Mouse (Mus musculus) adrenal gland, postnatal 36 days (tissue): ENCODE data around the gene Kpna1. TPM values are rescaled to one million over a fixed set of nuclear protein-coding genes. Genes with fewer than 3 reads are reported as not detected.
"Not testable (repeated sequence)": the region's sequence is repeated elsewhere in the genome, so short reads cannot be mapped to it uniquely, and the experiment has no call there.

Experiments
- DNase-seq, 2 experiments: peaks; one replicate each; pipeline ENCODE4 v3.0.0; 2021; ENCODE audit warnings: mixed read lengths in 1 of 2
- long read RNA-seq, 2 experiments: library from polyadenylated mRNA; stranded (forward); transcript quantifications; one replicate each; pipeline ENCODE4 v2.0.0; 2021; ENCODE audit warnings: borderline sequencing depth in 2 of 2
- total RNA-seq, 2 experiments: library from RNA; stranded (reverse); gene quantifications; 2 replicates each; pipeline ENCODE4 v1.2.3; 2021

The Kpna1 gene
- total RNA-seq: 10 to 100 TPM; 70.0 to 85.0 TPM
- long read RNA-seq, experiment 1, full-length matches to known transcripts: 18 of 22 reads
- long read RNA-seq, experiment 1, partial matches to known transcripts: 1 of 22 reads
- long read RNA-seq, experiment 1, other reads (novel, unspliced or antisense): 3 of 22 reads
- long read RNA-seq, experiment 2, full-length matches to known transcripts: 11 of 15 reads
- long read RNA-seq, experiment 2, partial matches to known transcripts: 1 of 15 reads
- long read RNA-seq, experiment 2, other reads (novel, unspliced or antisense): 3 of 15 reads

GRCm38 (mm10) chr16:35978450-35978849 is at the start of gene Kpna1:
TSS of gene Kpna1 (plus strand) at chr16:35978750.
- DNase-seq: not testable (repeated sequence)

GRCm38 (mm10) chr16:35932179-35933055 is 46.1 kb upstream of the Kpna1 start:
- DNase-seq: peak; percentile 31 to 37

- no peak for DNase-seq
These were observed 45.4 kb upstream of the Kpna1 start for GRCm38 (mm10) chr16:35933181-35933580.

GRCm38 (mm10) chr16:35938211-35939151 is 40.1 kb upstream of the Kpna1 start, which contains the start of the genes Parp9 and Dtx3l:
TSS of gene Parp9 (plus strand) at chr16:35938470.
TSS of gene Dtx3l (minus strand) at chr16:35939151.
- peak; percentile 67 to 75 for DNase-seq

GRCm38 (mm10) chr16:35939261-35939660 is 39.3 kb upstream of the Kpna1 start:
- peak; percentile 3 to 13 for DNase-seq

GRCm38 (mm10) chr16:35939690-35940089 is 38.9 kb upstream of the Kpna1 start:
- peak; percentile 87 to 91 for DNase-seq

- peak; percentile 6 to 50 for DNase-seq
These were observed 37.2 kb upstream of the Kpna1 start for GRCm38 (mm10) chr16:35941382-35941781.

GRCm38 (mm10) chr16:35949264-35949663 is 29.3 kb upstream of the Kpna1 start:
- peak in 1 of 2 experiments; percentile 7 for DNase-seq

- DNase-seq: no peak
These were observed 27.3 kb upstream of the Kpna1 start for GRCm38 (mm10) chr16:35951216-35951615.

GRCm38 (mm10) chr16:35952628-35953130 is 25.9 kb upstream of the Kpna1 start:
- no peak for DNase-seq

GRCm38 (mm10) chr16:35965991-35966390 is 12.6 kb upstream of the Kpna1 start:
- not testable (repeated sequence) for DNase-seq

- no peak for DNase-seq
These were observed 12.0 kb upstream of the Kpna1 start for GRCm38 (mm10) chr16:35966411-35967115.

GRCm38 (mm10) chr16:35967319-35967718 is 11.2 kb upstream of the Kpna1 start:
- DNase-seq: no peak

GRCm38 (mm10) chr16:35968149-35968548 is 10.4 kb upstream of the Kpna1 start:
- DNase-seq: no peak

GRCm38 (mm10) chr16:35974021-35974420 is 4.5 kb upstream of the Kpna1 start:
- DNase-seq: no peak

- DNase-seq: peak; percentile 100
These were observed 2.8 kb downstream of the Kpna1 start for GRCm38 (mm10) chr16:35981363-35981821.

GRCm38 (mm10) chr16:35982506-35982901 is 4.0 kb downstream of the Kpna1 start:
- DNase-seq: no peak

- DNase-seq: peak; percentile 94 to 98
These were observed 4.5 kb downstream of the Kpna1 start for GRCm38 (mm10) chr16:35982902-35983516.

GRCm38 (mm10) chr16:35983517-35984101 is 5.1 kb downstream of the Kpna1 start:
- peak; percentile 70 for DNase-seq

GRCm38 (mm10) chr16:35984471-35984870 is 5.9 kb downstream of the Kpna1 start:
- no peak for DNase-seq
